Mouse (Mus musculus): ENCODE results near the gene Mrgprf.

- no peak for TF ChIP-seq NANOG (IDR thresholded peaks at IDR 0.05; ENCODE audit: borderline replicate concordance, low read length)
- no peak for TF ChIP-seq CTCF (conservative IDR thresholded peaks at IDR 0.05; ENCODE audit: low read length)
These were observed 1.8 kb upstream of the Mrgprf start for GRCm38 (mm10) chr7:145298666-145299490.

Measured in E14TG2a.4 (cell line).